Mouse (Mus musculus) embryonic fibroblast, embryonic 13.5 days (primary cell): ENCODE data around the gene Map3k14.

Experiments used
- CTCF ChIP-seq: IDR thresholded peaks from 2 replicates; pipeline ENCODE4 v1.5.1; 2011; ENCODE audit warnings: mild to moderate bottlenecking, control low read depth, low read length, moderate library complexity, borderline replicate concordance; ENCODE audit not compliant: insufficient read depth
- POLR2A ChIP-seq: IDR thresholded peaks from 2 replicates; pipeline ENCODE4 v1.6.1; 2011; ENCODE audit warnings: low read depth, mild to moderate bottlenecking, control low read depth, low read length, moderate library complexity

DNA sequence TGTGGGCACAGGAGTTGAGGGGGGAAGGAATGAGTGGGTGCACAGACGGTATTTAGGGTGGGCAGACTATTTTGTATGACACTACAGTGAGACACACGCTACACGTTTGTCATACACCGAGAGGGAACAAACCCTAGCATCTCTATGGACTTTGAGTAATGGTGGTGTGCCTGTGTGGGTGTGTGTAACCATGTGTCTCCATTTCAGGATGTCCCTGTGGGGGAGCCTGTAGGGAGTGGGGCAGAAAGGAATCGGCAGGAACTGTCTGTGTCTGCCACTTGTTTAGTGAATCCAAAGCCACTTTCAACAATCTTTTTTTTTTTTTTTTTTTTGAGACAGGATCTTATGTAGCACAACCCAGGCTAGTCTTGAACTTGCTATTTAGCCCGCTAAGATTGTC, 61.1 kb downstream of the Map3k14 start:
- TF ChIP-seq CTCF (no peak), POLR2A (no peak)
